Mouse (Mus musculus): Measurements from ENCODE around the gene Smtnl1. TPM values are rescaled to one million over a fixed set of nuclear protein-coding genes. Genes with fewer than 3 reads are reported as not detected.

Smtnl1 gene
- total and polyA plus RNA-seq, 3 experiments, result 0.13 to 1.5 TPM; not detected in 1

- Histone ChIP-seq H3K4me2 (ENCODE audit: insufficient read depth, low read depth, poor library complexity, severe bottlenecking) (no peak overlapping the region), H3K36me3 (replicated peaks in 1 of 2; ENCODE audit: control insufficient read depth in 1 of 2, insufficient read depth in 1 of 2, low read length in 1 of 2) (peaks cover 0 to 2% of the 10 kb centered on the region in 2 experiments), H3K9ac (ENCODE audit: insufficient read depth, low read depth) (no peak overlapping the region), H3K4me3 (replicated peaks in 1 of 3; ENCODE audit: low read depth in 2 of 3, low read length in 2 of 3, poor library complexity in 1 of 3) (no peak overlapping the region), H3K27me3 (replicated peaks) (peaks cover 3% of the 10 kb centered on the region), H3K79me2 (replicated peaks; ENCODE audit: control insufficient read depth, extremely low read depth, insufficient read depth, poor library complexity, severe bottlenecking) (no peaks in the 10 kb centered on the region), H3K9me3 (replicated peaks; ENCODE audit: low read length) (no peaks in the 10 kb centered on the region), H3K27ac (ENCODE audit: insufficient read depth, low read depth) (no peak overlapping the region), H3K4me1 (ENCODE audit: control insufficient read depth in 1 of 2, insufficient read depth in 2 of 2) (peaks cover 0 to 9% of the 10 kb centered on the region in 2 experiments; a peak in 2 of 4 replicates)
- in situ Hi-C loops (cut with MboI; ENCODE audit: low pct_ligation_motif_present, low pct_unique_long_range_greater_than_20kb, low sequenced_read_pairs), result no loop called here
- dilution Hi-C loops (cut with MboI; ENCODE audit: extremely low pct_ligation_motif_present, extremely low pct_unique_long_range_greater_than_20kb, low sequenced_read_pairs), result no loop called here
- no peak for DNase-seq (ENCODE audit: extremely low read depth)
- TF ChIP-seq KAT2A (IDR thresholded peaks at IDR 0.05; ENCODE audit: insufficient replicate concordance, low read length) (no peak), TCF12 (IDR thresholded peaks at IDR 0.05; ENCODE audit: low read depth, low read length) (no peak), ZMIZ1 (IDR thresholded peaks at IDR 0.05; ENCODE audit: low read depth, low read length) (no peak), USF2 (conservative IDR thresholded peaks at IDR 0.05; ENCODE audit: low read depth, low read length) (no peak), ZNF384 (IDR thresholded peaks at IDR 0.05; ENCODE audit: low read depth, low read length) (no peak), MYC (IDR thresholded peaks at IDR 0.05; ENCODE audit: low read depth, low read length) (no peak), SIN3A (IDR thresholded peaks at IDR 0.05; ENCODE audit: low read length) (no peak), E2F4 (IDR thresholded peaks at IDR 0.05; ENCODE audit: insufficient replicate concordance, low read depth, low read length) (no peak), USF1 (IDR thresholded peaks at IDR 0.05; ENCODE audit: low read depth, low read length) (no peak), HCFC1 (IDR thresholded peaks at IDR 0.05; ENCODE audit: low read depth, low read length) (no peak), ELF1 (IDR thresholded peaks at IDR 0.05; ENCODE audit: low read depth, low read length) (no peak), CTCF (conservative IDR thresholded peaks at IDR 0.05 in 1 of 2, IDR thresholded peaks at IDR 0.05 in 1 of 2; ENCODE audit: low read depth in 2 of 2, low read length in 2 of 2) (no peak), BHLHE40 (IDR thresholded peaks at IDR 0.05; ENCODE audit: low read depth, low read length) (no peak), MEF2A (IDR thresholded peaks at IDR 0.05; ENCODE audit: borderline replicate concordance, low read depth, low read length) (no peak), ETS1 (conservative IDR thresholded peaks at IDR 0.05; ENCODE audit: low read depth, low read length) (no peak), JUND (conservative IDR thresholded peaks at IDR 0.05; ENCODE audit: low read depth, low read length) (no peak)
Measured at GRCm38 (mm10) chr2:84812676-84813075, 9.8 kb downstream of the Smtnl1 start.

DNA sequence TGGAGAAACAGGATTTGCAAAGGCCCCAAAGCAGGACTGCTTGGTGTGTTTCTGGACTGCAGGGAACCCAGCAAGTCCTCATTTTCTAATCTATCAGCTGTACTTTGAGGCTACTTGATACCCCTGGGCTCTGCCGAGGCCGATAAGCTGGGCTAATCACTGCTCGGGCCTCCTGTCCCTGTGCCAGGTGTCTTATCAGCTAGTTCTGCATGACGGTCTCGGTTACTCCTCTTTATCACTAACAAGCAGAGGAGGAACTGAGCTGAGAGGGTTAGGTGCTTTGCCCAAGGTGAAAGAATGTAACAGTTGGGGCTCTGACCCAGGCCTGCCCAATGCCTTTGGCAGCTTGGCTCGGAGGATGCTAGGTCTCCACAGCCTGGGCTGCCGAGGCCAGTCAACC lies 10.6 kb downstream of the Smtnl1 start:
- Histone ChIP-seq H3K4me1 (ENCODE audit: control insufficient read depth in 1 of 2, insufficient read depth in 2 of 2) (peaks cover 0 to 7% of the 10 kb centered on the region in 2 experiments; a peak in 1 of 4 replicates), H3K79me2 (replicated peaks; ENCODE audit: control insufficient read depth, extremely low read depth, insufficient read depth, poor library complexity, severe bottlenecking) (no peaks in the 10 kb centered on the region), H3K4me3 (replicated peaks in 1 of 3; ENCODE audit: low read depth in 2 of 3, low read length in 2 of 3, poor library complexity in 1 of 3) (no peak overlapping the region), H3K9ac (ENCODE audit: insufficient read depth, low read depth) (no peak overlapping the region), H3K27me3 (replicated peaks) (peaks cover 3% of the 10 kb centered on the region), H3K36me3 (replicated peaks in 1 of 2; ENCODE audit: control insufficient read depth in 1 of 2, insufficient read depth in 1 of 2, low read length in 1 of 2) (peaks cover 0 to 2% of the 10 kb centered on the region in 2 experiments), H3K9me3 (replicated peaks; ENCODE audit: low read length) (no peaks in the 10 kb centered on the region), H3K4me2 (ENCODE audit: insufficient read depth, low read depth, poor library complexity, severe bottlenecking) (no peak overlapping the region), H3K27ac (ENCODE audit: insufficient read depth, low read depth) (no peak overlapping the region)
- in situ Hi-C loops (cut with MboI; ENCODE audit: low pct_ligation_motif_present, low pct_unique_long_range_greater_than_20kb, low sequenced_read_pairs) (no loop called here), dilution Hi-C loops (cut with MboI; ENCODE audit: extremely low pct_ligation_motif_present, extremely low pct_unique_long_range_greater_than_20kb, low sequenced_read_pairs) (no loop called here)
- DNase-seq (ENCODE audit: extremely low read depth), result no peak
- TF ChIP-seq POLR2A (IDR thresholded peaks at IDR 0.05; ENCODE audit: low read depth, low read length) (no peak), PAX5 (IDR thresholded peaks at IDR 0.05; ENCODE audit: low read length) (no peak), ELF1 (IDR thresholded peaks at IDR 0.05; ENCODE audit: low read depth, low read length) (no peak), ZKSCAN1 (IDR thresholded peaks at IDR 0.05; ENCODE audit: borderline replicate concordance, low read depth, low read length) (no peak), CHD2 (IDR thresholded peaks at IDR 0.05; ENCODE audit: low read length) (no peak)

Measured in CH12.LX (cell line).